In the genomic region with DNA sequence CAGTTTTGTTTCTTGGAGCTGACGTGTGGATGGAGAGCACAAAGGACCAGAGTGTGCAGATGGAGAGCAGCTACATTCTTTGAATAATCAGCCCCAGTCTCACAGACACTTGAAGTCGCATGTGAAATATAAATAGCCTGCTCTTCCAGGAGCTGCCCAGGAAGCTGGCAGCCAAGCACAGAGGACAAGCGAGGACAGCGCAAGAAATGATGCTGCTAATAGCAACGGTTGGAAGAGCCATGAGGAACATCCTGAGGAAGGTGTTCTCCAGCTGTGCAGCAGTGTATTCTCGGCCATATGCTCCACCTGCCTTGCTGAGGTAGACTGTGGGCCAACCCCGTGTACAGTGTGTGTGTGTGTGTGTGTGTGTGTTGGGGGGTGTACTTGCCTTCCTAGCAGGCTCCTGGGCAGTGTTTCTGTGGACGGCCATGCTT, we compare ENCODE assay signal across 11 mouse cellular contexts. TPM values are rescaled to one million over a fixed set of nuclear protein-coding genes. Genes with fewer than 3 reads are reported as not detected.
A peak's percentile ranks its signal among the peaks of the same experiment; 100 is the strongest.
DNase-seq lines count a peak whose midpoint lies in the region; ATAC-seq and TF ChIP-seq lines count a peak whose summit lies in the region.
"Had no signal": no experiment of that assay in that cellular context is flagged by ENCODE, and none has a peak within 500 bp of the region (broad histone marks: within the 10 kb centered on the region; RNA-seq: fewer than 3 reads in every experiment).

No protein-coding gene starts in this region.

- peak overlapping the region; percentile 51 for H3K4me2 ChIP-seq in heart, embryonic 12.5 days

- no peak for TF ChIP-seq CTCF in cerebellum, adult 2 months (IDR thresholded peaks at IDR 0.05; ENCODE audit: borderline replicate concordance, insufficient read depth, low read depth, low read length)

- peak; percentile 21; the same call in 1 of the 2 replicates for TF ChIP-seq POLR2A in cerebellum, adult 2 months (IDR thresholded peaks at IDR 0.05; ENCODE audit: borderline replicate concordance, insufficient read depth, low read length)

- H3K36me3 ChIP-seq in heart, embryonic 12.5 days: no peaks in the 10 kb centered on the region

- intact Hi-C loops in heart, postnatal 36 days (cut with DNase I): no loop called here
- intact Hi-C loops in left cerebral cortex, postnatal 4 days (cut with DNase I): no loop called here

- no peak overlapping the region for H3K4me3 ChIP-seq in heart, embryonic 12.5 days
- no peak overlapping the region for H3K4me3 ChIP-seq in cerebellum, adult 2 months (replicated peaks; ENCODE audit: insufficient read depth, low read depth, low read length)

- no peak for DNase-seq in heart, postnatal 36 days
- peak; percentile 67 to 77 for DNase-seq in cerebellum, adult 2 months
- DNase-seq in frontal cortex, postnatal 10 days (ENCODE audit: low spot score in 2 of 2): peak; percentile 49 to 65
- DNase-seq in left cerebral cortex, postnatal 4 days: peak; percentile 62
- no peak for DNase-seq in testis, postnatal 10 days (ENCODE audit: low spot score)
- no peak for DNase-seq in embryo, embryonic 10.5 days (ENCODE audit: low spot score)
- no peak for DNase-seq in ovary, postnatal 36 days (ENCODE audit: low spot score)
- DNase-seq: adrenal gland, postnatal 36 days; spleen, adult 18-20 months had no signal

- no peak overlapping the region for H3K9ac ChIP-seq in heart, embryonic 12.5 days

- peaks cover 36% of the 10 kb centered on the region for H3K4me1 ChIP-seq in heart, embryonic 12.5 days (replicated peaks)
- H3K4me1 ChIP-seq in cerebellum, adult 2 months (ENCODE audit: control insufficient read depth, insufficient read depth, low read length): peaks cover 22% of the 10 kb centered on the region

- H3K27ac ChIP-seq in heart, embryonic 12.5 days (ENCODE audit: poor library complexity, severe bottlenecking): peak overlapping the region; percentile 29
- H3K27ac ChIP-seq in cerebellum, adult 2 months (ENCODE audit: insufficient read depth, low read length): peak overlapping the region; percentile 50
- H3K27ac ChIP-seq: macrophage had no signal

- 32% methylated on average over 8 of the region's 8 CpGs for WGBS in heart, embryonic 12.5 days
- WGBS in cerebellum, adult 2 months: 3% methylated on average over 8 of the region's 8 CpGs

- no peaks in the 10 kb centered on the region for H3K9me3 ChIP-seq in heart, embryonic 12.5 days (replicated peaks)

- ATAC-seq in heart, embryonic 12.5 days (ENCODE audit: insufficient number of reproducible peaks, low FRiP score): no peak

- H3K27me3 ChIP-seq in heart, embryonic 12.5 days (replicated peaks): no peaks in the 10 kb centered on the region
- no peaks in the 10 kb centered on the region for H3K27me3 ChIP-seq in cerebellum, adult 2 months (ENCODE audit: control insufficient read depth, insufficient read depth, low read length)

RNA-seq across cellular contexts. Expression of gene Scrn1, which starts 35.2 kb away (rescaled TPM):
- polyA plus RNA-seq in heart, embryonic 12.5 days (2016; fragmentation: Nextera tagmentation; extraction: Ambion mirVana): 14.5 and 19.7 TPM in 2 replicates
- 10 to 100 TPM; 10.3 to 13.0 TPM for total RNA-seq in heart, postnatal 36 days (2021)
- 132 and 145 TPM in 2 replicates for polyA plus RNA-seq in cerebellum, adult 2 months (2012; rRNA removed)
- total RNA-seq in left cerebral cortex, postnatal 4 days (2021): 100 to 1,000 TPM; 180 to 182 TPM
- polyA plus RNA-seq: macrophage had no signal

Comparison
In these comparisons a context has a peak if more than half of its experiments do, and no peak if none do; other contexts are left out.
1. DNase-seq: peak in cerebellum, adult 2 months (2 of 2), frontal cortex, postnatal 10 days (2 of 2) and left cerebral cortex, postnatal 4 days (single experiment); none in heart, postnatal 36 days (0 of 2), testis, postnatal 10 days (single experiment), embryo, embryonic 10.5 days (single experiment) and ovary, postnatal 36 days (single experiment).
2. RNA of gene Scrn1, which starts 35.2 kb away (total RNA-seq): 180 to 182 TPM in left cerebral cortex, postnatal 4 days; 10.3 to 13.0 TPM in heart, postnatal 36 days; every median in the first group is over 10 times any median in the second.